Mouse (Mus musculus) CD4-positive helper T cell, adult 2 months (primary cell): ENCODE measurements around the gene Vegfc.

Experiments
- DNase-seq: peaks from one replicate; pipeline ENCODE4 v3.0.0-alpha.2; 2012; ENCODE audit warnings: low read depth, missing footprints, low spot score

The Vegfc gene

GRCm38 (mm10) chr8:54185927-54186326 is 108.5 kb downstream of the Vegfc start:
- DNase-seq: no peak

- DNase-seq: no peak
Observed at GRCm38 (mm10) chr8:54216250-54216649, 138.8 kb downstream of the Vegfc start.

- no peak for DNase-seq
Observed at GRCm38 (mm10) chr8:54228801-54229204, 151.4 kb downstream of the Vegfc start.

- DNase-seq: no peak
Observed at GRCm38 (mm10) chr8:54230638-54231037, 153.2 kb downstream of the Vegfc start.

- DNase-seq: no peak
Observed at GRCm38 (mm10) chr8:54233316-54233715, 155.9 kb downstream of the Vegfc start.
